Mouse (Mus musculus) layer of hippocampus, adult 18-20 months (tissue): ENCODE data around the gene Tecr. TPM values are rescaled to one million over a fixed set of nuclear protein-coding genes. Genes with fewer than 3 reads are reported as not detected.
"Not testable (repeated sequence)": the region's sequence is repeated elsewhere in the genome, so short reads cannot be mapped to it uniquely, and the experiment has no call there.

ENCODE experiments used
- DNase-seq, 2 experiments: peaks; one replicate each; pipeline ENCODE4 v3.0.0; 2022; ENCODE audit warnings: low spot score in 2 of 2
- total RNA-seq, 2 experiments: library from RNA; stranded (reverse); gene quantifications; 2 replicates each; pipeline ENCODE4 v1.2.3; 2021

The Tecr gene
- total RNA-seq, 2 experiments from 2014 or later: 550 to 556 TPM

GRCm38 (mm10) chr8:83584771-83585170, 23.0 kb downstream of the Tecr start:
- DNase-seq: no peak

- DNase-seq: no peak
These were observed 24.5 kb downstream of the Tecr start for GRCm38 (mm10) chr8:83583236-83583635.

- no peak for DNase-seq
These were observed 25.5 kb downstream of the Tecr start for GRCm38 (mm10) chr8:83582226-83582625.

- no peak for DNase-seq
These were observed 26.9 kb downstream of the Tecr start for GRCm38 (mm10) chr8:83580826-83581225.

GRCm38 (mm10) chr8:83579676-83580075, 28.1 kb downstream of the Tecr start:
- DNase-seq: no peak

- no peak for DNase-seq
These were observed 29.4 kb downstream of the Tecr start for GRCm38 (mm10) chr8:83578131-83579055.

- no peak for DNase-seq
These were observed 30.4 kb downstream of the Tecr start for GRCm38 (mm10) chr8:83577384-83577791.

GRCm38 (mm10) chr8:83576921-83577320, 30.9 kb downstream of the Tecr start:
- no peak for DNase-seq

GRCm38 (mm10) chr8:83576516-83576895, 31.3 kb downstream of the Tecr start:
- DNase-seq: peak in 1 of 2 experiments; percentile 6

- DNase-seq: peak in 1 of 2 experiments; percentile 17
These were observed 31.9 kb downstream of the Tecr start for GRCm38 (mm10) chr8:83575561-83576515.

GRCm38 (mm10) chr8:83574631-83575315, 33.0 kb downstream of the Tecr start:
- DNase-seq: peak in 1 of 2 experiments; percentile 9

GRCm38 (mm10) chr8:83573140-83573875, 34.5 kb downstream of the Tecr start:
- peak in 1 of 2 experiments; percentile 20 for DNase-seq

- no peak for DNase-seq
These were observed 35.4 kb downstream of the Tecr start for GRCm38 (mm10) chr8:83572246-83572812.

- DNase-seq: no peak
These were observed 36.0 kb downstream of the Tecr start for GRCm38 (mm10) chr8:83571791-83572190.

GRCm38 (mm10) chr8:83571001-83571340, 36.8 kb downstream of the Tecr start:
- not testable (repeated sequence) for DNase-seq

GRCm38 (mm10) chr8:83570272-83571000, 37.3 kb downstream of the Tecr start:
- DNase-seq: no peak

GRCm38 (mm10) chr8:83569165-83569564, 38.6 kb downstream of the Tecr start:
- peak in 1 of 2 experiments; percentile 4 for DNase-seq

- DNase-seq: no peak
These were observed 39.0 kb downstream of the Tecr start for GRCm38 (mm10) chr8:83568755-83569154.

GRCm38 (mm10) chr8:83568128-83568527, 39.6 kb downstream of the Tecr start:
- no peak for DNase-seq
